Mouse (Mus musculus): ENCODE measurements around the gene Gucd1.

DNA sequence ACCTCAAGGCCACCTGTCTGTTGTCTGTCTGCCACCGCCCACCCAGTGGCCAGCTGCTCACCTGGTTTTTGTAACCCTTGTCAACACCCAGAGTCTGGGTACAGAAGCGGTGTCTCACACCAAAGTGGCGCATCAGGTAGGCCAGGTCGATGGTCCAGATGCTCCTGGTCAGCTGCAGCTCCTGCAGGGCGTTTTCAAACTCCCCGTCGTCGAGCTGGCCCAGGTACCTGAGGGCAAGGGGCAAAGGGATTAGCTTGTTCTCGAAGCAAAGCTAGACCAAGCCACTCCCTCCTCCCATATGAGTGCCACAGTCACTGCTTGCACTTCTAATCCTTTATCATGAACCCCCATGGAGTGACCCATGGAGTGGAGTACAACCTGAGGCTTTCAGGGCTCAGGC, 6.7 kb downstream of the Gucd1 start:
- TF ChIP-seq POLR2A (IDR thresholded peaks at IDR 0.05; ENCODE audit: low read depth, low read length): no peak
- no peak for TF ChIP-seq CTCF (IDR thresholded peaks at IDR 0.05; ENCODE audit: borderline replicate concordance, insufficient read depth, low read length)
